Mouse (Mus musculus) adrenal gland, adult 2 months (tissue): ENCODE results near the gene Spx. TPM values are rescaled to one million over a fixed set of nuclear protein-coding genes. Genes with fewer than 3 reads are reported as not detected.

ENCODE experiments used
- DNase-seq: peaks from one replicate; pipeline ENCODE4 v3.0.0; 2021
- polyA plus RNA-seq: library from polyadenylated mRNA; depleted of rRNA; stranded (reverse); fragments of >200 nt; gene quantifications from 2 replicates; pipeline ENCODE4 v1.2.3, GENCODE M21; 2012; rRNA removed
- total RNA-seq, 2 experiments: library from RNA; stranded (reverse); gene quantifications; 2 replicates each; pipeline ENCODE4 v1.2.3; 2021

The Spx gene
- total and polyA plus RNA-seq, 3 experiments = 0.17 to 0.49 (median 0.30) TPM

DNA sequence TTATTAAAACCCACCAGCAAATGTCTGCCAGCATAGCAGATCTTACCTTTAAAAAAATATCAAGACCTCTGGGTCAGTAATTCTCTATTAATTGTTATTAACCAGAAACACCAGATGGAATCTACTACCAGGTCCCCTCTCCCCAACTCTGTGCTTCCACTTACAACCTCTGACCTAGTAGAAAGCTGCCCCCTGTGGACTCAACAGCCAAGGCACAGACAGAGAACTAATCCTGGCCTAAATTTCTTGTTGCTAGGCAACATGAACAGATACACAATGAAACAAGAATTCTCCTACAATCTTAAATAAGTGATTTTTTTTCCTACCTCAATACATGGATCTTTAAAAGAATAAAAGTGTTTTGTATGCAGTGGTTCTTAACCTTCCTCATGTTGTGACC, 15.8 kb downstream of the Spx start:
- DNase-seq = no peak

DNA sequence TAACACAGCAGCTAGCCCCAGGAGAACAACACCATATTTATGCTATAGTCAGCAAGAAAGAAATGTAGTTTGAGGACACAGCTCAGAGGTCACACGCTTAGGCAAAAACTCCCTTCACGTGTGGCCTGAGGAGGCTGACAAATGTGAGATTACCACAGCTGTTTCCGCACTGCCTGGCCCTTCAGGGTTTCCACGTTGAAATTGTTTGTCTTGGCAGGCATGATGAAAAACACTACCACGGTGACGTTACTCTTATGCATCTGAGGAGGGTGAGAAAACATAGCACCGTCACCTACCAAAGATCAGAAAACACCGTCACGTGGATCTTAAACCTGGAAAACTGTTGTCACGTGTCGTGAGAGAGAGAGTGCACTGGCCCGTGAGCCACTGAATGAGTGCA, 38.1 kb downstream of the Spx start:
- DNase-seq = no peak

DNA sequence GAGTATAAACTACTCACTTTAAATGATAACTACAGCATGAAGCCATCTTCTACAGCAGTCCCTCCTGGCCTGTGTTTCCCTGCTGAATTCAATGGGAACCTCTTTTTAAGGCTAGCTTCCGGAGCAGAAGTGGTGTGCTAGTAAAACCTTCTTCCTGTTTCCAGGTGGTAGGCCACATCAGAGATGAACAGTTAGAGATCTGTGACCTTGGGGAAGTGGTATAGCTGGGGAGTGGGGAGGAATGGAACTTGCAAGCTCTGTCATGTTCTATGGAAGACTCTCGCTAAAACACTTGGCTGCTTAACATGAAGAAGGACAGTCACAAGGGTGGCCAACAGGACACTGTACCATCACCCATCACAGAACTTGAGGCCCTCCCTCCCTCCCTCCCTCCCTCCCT, 40.1 kb downstream of the Spx start:
- DNase-seq = no peak

DNA sequence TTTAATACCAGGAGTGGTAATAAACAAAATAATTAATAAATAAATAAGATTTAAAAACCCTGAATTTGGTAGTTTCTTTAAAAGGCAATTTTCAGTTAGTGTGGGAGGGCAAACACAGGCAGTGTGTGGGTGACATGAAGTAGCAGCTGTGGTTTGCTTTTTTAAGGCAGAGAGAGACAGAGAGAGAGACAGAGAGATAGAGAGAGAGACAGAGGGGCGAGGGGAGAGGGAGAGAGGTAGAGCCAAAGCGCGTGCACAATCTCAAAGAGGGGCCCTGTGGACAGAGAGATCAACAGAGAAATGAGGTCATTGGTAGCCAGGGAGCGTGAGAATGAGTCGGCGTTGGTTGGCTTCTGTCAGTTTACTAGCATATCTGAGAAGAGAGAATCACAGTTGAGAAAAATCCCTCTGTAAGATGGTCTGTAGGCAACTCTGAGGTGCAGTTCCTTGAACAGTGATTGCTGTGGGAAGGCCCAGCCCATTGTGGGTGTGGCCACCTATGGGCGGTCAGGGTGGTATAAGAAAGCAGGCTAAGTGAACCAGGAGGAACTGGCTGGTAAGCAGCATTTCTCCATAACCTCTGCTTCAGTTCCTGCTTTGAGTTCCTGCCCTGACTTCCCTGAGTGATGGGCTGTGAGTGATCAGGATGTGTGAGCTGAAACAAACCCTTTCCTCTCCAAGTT, 42.2 kb downstream of the Spx start:
- DNase-seq = no peak

DNA sequence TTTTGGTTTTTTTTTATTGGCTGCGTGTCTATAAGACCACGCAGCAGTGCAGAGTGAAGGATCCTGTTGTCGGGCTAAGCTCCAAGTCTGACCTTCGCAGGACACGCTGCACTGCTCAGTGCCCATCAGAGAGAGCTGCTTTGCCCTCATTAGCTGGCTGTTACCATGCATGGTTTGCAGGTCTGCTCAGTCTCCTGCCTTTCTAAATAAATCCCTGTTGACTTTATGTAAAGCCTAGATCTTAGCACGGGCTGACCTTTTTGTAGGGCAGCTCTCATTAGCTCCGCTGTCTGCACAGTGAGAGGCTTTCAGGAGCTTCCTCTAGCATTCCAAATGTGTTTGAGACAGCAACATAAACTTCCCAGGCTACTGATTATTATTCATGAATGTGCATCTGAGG, 44.8 kb downstream of the Spx start:
- DNase-seq = no peak

DNA sequence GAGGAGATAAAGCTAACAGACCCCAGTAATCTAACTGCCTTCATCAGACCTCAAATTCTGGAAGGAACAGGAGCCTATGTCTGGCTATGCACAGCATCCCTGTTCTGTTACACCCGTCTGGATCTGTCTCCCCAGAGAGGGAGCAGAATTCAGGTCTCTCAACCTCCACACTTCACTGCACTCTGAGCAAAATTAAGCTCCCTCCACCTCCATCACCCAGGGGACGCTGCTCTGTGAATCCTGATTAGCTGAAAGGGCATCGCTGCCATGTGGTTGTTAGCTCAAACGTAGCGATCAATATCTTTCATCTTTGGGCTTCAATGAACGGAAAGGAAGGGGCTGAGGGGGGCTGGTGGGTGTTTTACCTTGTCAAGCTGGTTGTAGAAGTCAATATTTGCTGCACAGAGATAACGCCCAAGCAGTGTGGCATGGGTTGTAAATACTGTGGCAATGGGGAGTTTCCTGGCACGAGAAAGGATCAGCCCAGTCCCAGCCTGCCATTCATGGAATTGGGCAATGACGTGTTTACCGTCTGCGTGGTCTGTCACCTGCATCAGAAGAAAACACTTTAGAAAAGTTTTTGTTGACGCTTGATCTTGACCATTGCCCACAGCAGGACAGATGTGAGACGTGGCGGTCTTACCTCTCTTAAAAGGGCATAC, 45.9 kb downstream of the Spx start:
- DNase-seq = no peak

DNA sequence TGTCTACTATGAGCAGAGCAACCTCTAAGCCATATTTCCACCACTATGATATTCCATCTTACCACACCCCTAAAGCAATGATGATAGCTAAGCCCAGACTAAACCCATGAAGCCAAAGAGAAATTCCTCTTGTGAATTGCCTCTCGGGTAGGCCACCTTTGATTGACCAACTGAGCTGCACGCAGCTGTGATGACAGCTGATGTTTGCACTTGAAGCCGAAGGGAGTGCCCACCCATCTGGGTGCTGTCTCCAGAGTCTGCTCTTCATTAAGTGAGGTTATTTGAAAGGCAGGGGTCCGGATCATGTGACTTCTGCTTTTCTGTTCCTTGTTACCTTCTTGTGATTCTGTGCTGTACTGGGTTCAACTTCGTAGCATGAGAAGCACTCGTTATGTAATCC, 49.0 kb downstream of the Spx start:
- DNase-seq = no peak

Other genes with a start within 250 kb of the Spx start
- not detected for gene Slco1a6, start 204.9 kb upstream of the Spx start, total RNA-seq
- not detected in 2 replicates for gene Slco1a6, start 204.9 kb upstream of the Spx start, polyA plus RNA-seq
- gene Iapp, start 115.0 kb upstream of the Spx start, total RNA-seq = not detected
- not detected in 2 replicates for gene Iapp, start 115.0 kb upstream of the Spx start, polyA plus RNA-seq
- not detected for gene Slco1a5, start 90.5 kb upstream of the Spx start, total RNA-seq
- not detected in 2 replicates for gene Slco1a5, start 90.5 kb upstream of the Spx start, polyA plus RNA-seq
- 10 to 100 TPM in 1 of 2 experiments, 1 to 10 TPM in 1; 7.7 to 12.3 TPM for gene Pyroxd1, start 67.8 kb upstream of the Spx start, total RNA-seq
- 2.7 and 3.5 TPM in 2 replicates for gene Pyroxd1, start 67.8 kb upstream of the Spx start, polyA plus RNA-seq
- 10 to 100 TPM in 1 of 2 experiments, 1 to 10 TPM in 1; 9.6 to 16.1 TPM for gene Recql, start 26.4 kb upstream of the Spx start, total RNA-seq
- 1.5 and 2.1 TPM in 2 replicates for gene Recql, start 26.4 kb upstream of the Spx start, polyA plus RNA-seq
- gene Golt1b, start 26.2 kb upstream of the Spx start, total RNA-seq = 10 to 100 TPM; 38.1 to 39.1 TPM
- gene Golt1b, start 26.2 kb upstream of the Spx start, polyA plus RNA-seq = 2.6 and 3.7 TPM in 2 replicates
- gene Gys2, start 59.7 kb downstream of the Spx start, total RNA-seq = 10 to 100 TPM in 1 of 2 experiments, 1 to 10 TPM in 1; 9.8 to 18.5 TPM
- gene Gys2, start 59.7 kb downstream of the Spx start, polyA plus RNA-seq = 2.5 and 3.0 TPM in 2 replicates
- 100 to 1,000 TPM; 222 to 343 TPM for gene Ldhb, start 94.5 kb downstream of the Spx start, total RNA-seq
- gene Ldhb, start 94.5 kb downstream of the Spx start, polyA plus RNA-seq = 39.7 and 47.7 TPM in 2 replicates
- 10 to 100 TPM in 1 of 2 experiments, 1 to 10 TPM in 1; 6.4 to 12.1 TPM for gene Kcnj8, start 158.2 kb downstream of the Spx start, total RNA-seq
- 5.6 and 7.6 TPM in 2 replicates for gene Kcnj8, start 158.2 kb downstream of the Spx start, polyA plus RNA-seq